Mouse (Mus musculus) fat pad, adult 2 months (tissue): ENCODE results near the gene Wnt10b.

Experiments used
- DNase-seq: peaks from one replicate; pipeline ENCODE4 v3.0.0-alpha.2; 2011; ENCODE audit warnings: low read depth, low spot score; ENCODE audit errors: extremely low read depth

The Wnt10b gene

DNA sequence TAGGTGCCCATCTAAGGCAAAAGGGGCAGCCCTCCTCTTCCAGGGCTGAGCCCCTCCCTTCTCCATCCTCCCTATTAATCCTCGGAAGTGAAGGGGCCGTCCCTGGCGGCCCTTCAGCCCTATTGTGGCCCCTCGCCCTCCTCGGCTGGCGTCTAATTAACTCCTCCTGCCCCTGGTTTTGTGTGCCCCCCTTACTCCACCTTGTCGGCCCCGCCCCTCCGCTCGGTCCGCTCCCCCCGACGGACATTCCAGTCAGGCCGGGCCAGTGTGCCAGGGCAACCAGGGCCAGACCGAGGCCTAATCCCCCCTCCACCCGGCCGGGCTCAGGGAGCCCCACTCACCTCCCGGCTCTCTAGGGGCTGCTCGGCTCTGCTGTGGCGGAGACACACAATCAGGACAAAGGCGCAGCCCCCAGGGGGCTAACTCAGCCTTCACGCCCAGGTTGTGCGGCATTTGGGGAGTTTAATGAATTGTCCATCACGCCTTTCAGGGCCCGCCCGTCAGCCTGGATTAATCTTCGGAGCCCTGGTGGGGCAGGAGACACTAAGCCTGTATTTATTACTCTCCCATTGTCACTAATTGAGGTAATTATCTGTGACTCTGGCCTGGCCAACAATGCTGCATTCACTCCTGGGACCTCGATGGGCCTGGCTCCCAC, 20.0 kb upstream of the Wnt10b start:
- DNase-seq, result no peak

DNA sequence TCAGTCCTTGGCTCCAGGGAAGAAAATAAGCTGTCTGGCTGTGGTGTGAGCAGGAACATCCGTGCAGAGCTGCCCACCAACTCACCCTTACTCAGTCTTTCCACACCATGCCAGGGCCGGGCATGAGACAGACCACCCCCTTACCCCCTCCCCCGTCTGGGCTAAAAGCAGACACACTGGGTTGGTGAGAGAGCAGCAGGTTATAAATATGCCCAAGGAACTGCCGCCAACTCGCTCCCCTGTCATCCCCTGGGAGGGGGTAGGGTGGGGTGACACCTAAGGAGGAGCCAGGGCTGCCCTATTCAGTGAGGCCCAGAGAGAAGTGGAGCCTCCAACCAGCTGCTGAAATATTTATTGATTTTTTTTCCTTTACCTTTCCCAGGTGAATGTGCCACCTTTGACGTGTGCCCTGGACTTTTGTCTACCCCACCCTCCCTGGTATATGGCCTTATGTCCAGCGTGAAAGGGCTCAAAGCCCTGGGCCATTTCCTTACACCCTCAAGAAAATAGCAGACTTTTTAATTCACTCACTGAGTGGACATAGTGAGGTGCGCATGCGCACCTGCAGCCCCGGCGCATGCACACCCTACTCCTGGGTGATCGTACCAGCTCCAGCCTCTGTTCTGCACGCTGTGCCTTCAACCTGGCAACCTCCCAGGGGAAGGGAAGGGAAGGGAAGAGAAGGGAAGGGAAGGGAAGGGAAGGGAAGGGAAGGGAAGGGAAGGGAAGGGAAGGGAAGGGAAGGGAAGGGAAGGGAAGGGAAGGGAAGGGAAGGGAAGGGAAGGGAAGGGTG, 19.0 kb upstream of the Wnt10b start:
- no peak for DNase-seq

DNA sequence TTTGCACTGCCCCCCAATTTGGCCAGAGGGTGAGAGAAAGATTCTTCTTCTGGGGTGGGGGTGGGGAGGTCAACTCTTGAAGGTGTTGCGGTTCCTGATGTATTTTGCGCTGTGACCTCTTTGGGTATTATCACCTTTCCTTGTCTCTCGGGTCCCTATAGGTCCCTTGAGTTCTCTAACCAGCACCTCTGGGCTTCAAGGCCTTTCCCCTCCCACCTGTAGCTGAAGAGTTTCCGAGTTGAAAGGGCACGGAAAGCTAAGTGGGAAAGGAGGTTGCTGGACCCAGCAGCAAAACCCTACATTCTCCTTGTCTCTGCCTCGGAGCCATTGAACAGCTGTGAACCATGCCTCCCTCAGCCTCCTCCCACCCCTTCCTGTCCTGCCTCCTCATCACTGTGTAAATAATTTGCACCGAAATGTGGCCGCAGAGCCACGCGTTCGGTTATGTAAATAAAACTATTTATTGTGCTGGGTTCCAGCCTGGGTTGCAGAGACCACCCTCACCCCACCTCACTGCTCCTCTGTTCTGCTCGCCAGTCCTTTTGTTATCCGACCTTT, 15.3 kb upstream of the Wnt10b start:
- no peak for DNase-seq

DNA sequence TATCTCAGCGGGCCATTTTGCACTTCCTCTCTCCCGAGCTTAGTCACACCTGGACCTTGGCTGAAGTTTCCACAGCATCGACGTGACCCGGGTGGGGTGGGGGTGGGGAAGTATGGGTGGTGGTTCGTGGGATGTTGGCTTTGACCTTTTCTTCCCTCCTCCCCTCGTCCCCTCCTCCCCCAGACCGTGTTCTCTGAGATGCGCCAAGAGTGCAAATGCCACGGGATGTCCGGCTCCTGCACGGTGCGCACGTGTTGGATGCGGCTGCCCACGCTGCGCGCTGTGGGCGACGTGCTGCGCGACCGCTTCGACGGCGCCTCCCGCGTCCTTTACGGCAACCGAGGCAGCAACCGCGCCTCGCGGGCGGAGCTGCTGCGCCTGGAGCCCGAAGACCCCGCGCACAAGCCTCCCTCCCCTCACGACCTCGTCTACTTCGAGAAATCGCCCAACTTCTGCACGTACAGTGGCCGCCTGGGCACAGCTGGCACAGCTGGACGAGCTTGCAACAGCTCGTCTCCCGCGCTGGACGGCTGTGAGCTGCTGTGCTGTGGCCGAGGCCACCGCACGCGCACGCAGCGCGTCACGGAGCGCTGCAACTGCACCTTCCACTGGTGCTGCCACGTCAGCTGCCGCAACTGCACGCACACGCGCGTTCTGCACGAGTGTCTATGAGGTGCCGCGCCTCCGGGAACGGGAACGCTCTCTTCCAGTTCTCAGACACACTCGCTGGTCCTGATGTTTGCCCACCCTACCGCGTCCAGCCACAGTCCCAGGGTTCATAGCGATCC, 14.5 kb upstream of the Wnt10b start:
- no peak for DNase-seq

GRCm38 (mm10) chr15:98791771-98792170, 13.8 kb upstream of the Wnt10b start:
- no peak for DNase-seq

DNA sequence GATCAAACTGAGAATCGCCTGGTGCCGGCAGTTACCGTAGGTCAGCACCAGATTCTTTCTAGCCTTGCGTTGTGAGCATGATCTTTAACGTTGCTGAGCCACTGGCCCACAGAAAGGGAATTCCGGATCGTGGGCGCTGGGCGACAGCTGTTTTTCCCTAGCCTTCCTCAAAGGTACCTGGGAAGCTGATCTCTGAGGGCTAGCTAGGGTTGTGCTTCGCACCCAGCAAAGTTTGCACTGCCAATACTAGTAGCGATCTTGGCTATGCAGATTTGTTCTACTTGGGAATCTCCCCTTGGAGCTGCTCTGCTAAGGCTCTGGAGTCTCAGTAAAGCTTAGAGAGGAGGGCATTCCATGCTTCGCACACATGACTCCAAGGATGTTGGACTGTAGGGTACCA, 13.3 kb upstream of the Wnt10b start:
- no peak for DNase-seq

DNA sequence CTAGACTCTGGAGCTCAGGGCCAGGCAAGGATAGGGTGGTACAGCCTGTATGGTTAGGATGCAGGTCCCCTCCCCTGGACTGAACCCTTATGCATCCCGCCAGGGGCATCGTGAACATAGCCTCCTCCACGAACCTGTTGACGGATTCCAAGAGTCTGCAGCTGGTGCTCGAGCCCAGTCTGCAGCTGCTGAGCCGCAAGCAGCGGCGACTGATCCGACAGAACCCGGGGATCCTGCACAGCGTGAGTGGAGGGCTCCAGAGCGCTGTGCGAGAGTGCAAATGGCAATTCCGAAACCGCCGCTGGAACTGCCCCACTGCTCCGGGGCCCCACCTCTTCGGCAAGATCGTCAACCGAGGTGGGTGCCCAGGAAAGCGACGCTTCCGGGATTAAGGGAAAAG, 12.8 kb upstream of the Wnt10b start:
- no peak for DNase-seq

DNA sequence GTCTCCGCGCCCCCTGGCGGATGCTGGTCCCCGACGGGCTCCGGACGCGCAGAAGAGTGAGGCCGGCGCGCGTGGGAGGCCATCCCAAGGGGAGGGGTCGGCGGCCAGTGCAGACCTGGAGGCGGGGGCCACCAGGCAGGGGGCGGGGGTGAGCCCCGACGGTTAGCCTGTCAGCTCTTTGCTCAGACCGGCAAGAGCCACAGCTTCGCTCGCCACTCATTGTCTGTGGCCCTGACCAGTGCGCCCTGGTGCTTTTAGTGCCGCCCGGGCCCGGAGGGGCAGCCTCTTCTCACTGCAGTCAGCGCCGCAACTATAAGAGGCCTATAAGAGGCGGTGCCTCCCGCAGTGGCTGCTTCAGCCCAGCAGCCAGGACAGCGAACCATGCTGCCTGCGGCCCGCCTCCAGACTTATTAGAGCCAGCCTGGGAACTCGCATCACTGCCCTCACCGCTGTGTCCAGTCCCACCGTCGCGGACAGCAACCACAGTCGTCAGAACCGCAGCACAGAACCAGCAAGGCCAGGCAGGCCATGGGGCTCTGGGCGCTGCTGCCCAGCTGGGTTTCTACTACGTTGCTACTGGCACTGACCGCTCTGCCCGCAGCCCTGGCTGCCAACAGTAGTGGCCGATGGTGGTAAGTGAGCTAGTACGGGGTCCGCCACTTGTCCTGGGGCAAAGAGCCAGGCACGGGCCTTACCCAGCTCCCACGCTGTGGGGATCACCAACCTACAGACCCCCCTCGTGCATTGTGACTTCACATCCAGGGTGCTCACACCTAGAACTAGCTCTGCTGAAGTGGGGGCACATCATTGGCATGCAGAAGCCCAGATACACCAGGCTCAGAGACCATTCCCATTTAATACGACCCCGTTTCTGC, 11.9 kb upstream of the Wnt10b start, which contains the start of gene Wnt1:
Gene Wnt1 (plus strand): TSS at position 197 of the 875 bp plus-strand sequence.
- DNase-seq, result no peak

GRCm38 (mm10) chr15:98788972-98789660, 11.2 kb upstream of the Wnt10b start:
- peak; percentile 21 for DNase-seq

- no peak for DNase-seq
These were observed 10.0 kb upstream of the Wnt10b start for GRCm38 (mm10) chr15:98787930-98788329.

DNA sequence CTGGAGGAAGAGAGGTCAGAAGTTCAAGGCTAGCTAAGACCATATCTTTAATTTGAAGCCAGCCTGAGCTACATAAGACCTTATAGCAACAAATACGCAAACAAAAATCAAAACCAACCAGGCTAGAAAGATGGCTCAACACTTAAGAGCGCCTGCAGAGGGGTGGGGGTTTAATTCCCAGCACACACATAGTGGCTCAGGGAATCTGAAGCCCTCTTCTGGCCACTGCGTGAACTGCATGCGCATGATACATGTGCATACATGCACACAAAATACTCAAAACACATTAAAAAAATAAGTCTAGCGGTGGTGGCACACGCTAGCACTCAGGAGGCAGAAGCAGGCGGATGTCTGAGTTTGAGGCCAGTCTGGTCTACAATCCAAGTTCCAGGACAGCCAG, 7.8 kb upstream of the Wnt10b start:
- no peak for DNase-seq

DNA sequence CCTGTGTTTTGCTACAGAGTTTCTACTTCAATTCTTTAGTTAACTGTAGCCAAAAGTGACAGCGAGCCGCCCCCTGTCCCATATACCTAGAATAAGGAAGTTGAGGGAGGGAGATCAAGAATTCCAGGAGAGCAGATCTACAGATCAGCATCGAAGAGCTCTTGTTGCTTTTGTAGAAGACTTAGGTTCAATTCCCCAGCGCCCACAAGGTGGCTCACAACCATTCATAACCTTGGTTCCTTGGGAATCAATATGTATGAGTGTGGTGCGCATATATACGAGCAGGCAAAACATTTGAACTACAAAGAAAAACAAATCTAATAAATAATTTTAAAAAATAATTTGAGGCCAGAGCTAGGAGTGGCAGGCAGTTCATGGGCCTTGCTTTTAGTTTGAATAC, 3.2 kb upstream of the Wnt10b start:
- DNase-seq, result no peak

GRCm38 (mm10) chr15:98780573-98780972, 2.6 kb upstream of the Wnt10b start:
- no peak for DNase-seq

GRCm38 (mm10) chr15:98780075-98780474, 2.1 kb upstream of the Wnt10b start:
- DNase-seq, result no peak

DNA sequence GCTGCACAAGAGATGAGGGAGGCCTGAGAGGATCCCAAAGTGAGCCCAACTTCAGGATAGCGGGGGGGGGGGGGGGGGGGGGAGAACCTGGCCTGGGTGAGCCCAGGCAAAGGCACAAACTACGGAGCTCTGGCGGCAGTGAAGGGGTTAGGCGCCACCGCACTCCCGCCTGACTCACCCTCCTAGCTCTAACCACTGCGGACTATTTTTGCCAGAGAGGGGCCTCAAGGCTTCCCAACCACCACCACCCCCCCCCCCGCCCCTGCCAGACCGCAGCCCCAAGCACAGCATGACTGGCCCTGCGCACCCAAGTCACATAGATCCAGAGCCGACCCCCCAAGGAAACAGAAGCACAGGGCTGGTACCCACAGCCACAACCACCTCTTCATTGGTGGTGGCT, 856 bp upstream of the Wnt10b start:
- no peak for DNase-seq

- no peak for DNase-seq
These were observed 331 bp upstream of the Wnt10b start for GRCm38 (mm10) chr15:98778191-98778770.

DNA sequence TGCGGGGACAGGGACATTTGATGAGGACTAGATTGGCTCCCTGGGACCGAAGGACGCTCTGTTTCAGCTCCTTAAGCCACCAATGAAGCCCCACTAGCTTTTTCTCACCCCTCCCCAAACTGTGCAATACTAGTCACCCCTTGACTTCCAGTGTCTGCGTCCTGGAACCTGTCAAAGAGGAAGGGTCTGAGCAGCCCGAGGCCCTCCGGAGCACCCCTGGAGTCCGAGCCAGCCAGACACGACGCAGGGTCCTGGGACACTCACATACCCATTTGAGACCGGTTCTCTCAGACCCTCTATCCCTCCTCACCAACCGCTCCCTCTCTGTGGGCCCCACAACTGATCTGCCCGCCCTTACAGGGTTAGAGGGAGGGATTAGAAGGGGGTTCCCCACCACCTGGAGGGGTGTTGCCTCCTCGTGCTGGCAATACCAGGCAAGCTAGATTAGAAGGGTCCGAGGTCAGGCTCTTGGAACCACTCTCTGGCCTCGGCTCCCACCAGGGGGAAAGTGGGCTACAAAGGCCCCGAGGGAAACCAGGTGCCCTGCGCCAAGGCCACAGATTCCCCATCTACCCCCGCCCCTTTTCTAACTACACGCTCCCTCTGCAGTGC, 839 bp downstream of the Wnt10b start:
- no peak for DNase-seq

DNA sequence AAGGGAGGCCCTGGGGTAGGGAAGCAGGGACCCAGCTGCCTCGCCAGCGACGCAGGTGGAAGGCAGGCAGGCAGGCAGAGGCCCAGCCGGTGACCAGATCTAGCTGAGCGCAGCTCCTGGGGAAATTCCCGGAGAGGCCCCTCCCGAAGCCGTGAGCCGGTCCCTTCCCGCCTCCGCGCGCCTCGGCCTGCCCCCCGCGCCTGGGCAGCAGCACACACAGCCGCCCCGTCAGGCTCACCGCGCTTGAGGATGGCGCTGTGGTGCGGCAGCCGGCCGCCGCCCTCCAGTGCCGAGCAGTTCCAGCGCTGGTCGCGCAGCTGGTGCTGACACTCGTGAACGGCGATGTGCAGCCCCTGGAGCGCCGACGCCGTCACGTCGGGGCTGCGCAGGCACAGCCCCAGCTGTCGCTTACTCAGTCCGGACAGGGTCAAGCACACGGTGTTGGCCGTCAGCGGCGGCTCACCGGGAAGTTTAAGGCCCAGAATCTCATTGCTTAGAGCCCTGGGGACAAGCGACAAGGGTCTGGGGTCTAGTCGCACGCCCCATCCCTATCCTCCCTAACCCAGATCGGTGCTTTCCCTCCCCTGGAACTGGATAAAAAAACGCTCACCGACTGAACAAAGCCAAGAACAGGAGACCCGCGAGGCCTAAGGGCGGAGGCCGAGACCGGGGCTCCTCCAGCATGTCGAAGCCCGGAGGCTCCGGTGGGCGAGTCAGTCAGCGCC, 1.5 kb downstream of the Wnt10b start:
- DNase-seq, result no peak
